Mouse (Mus musculus) midbrain, embryonic 11.5 days (tissue): ENCODE data around the gene Rnf17. TPM values are rescaled to one million over a fixed set of nuclear protein-coding genes. Genes with fewer than 3 reads are reported as not detected.
A peak's percentile ranks its signal among the peaks of the same experiment; 100 is the strongest.

Experiments used
- ATAC-seq: fragments of 200-750 bp; cut with Nextera tagmentation; 2 replicates; pipeline ENCODE4 v1.8.0; 2017; ENCODE audit warnings: moderate TSS enrichment, moderate library complexity; ENCODE audit not compliant: low FRiP score
- DNase-seq: peaks from one replicate; pipeline ENCODE4 v3.0.0; 2015; ENCODE audit warnings: low spot score; ENCODE audit errors: missing footprints
- H3K27ac ChIP-seq: fragments of 300-500 bp; sonication (generic); 2 replicates; pipeline ENCODE4 v1.5.1; 2014; ENCODE audit warnings: low read depth, low read length
- H3K27me3 ChIP-seq: fragments of 300-500 bp; sonication (generic); 2 replicates; pipeline ENCODE4 v1.6.1; 2014; ENCODE audit warnings: mild to moderate bottlenecking, low read length, moderate library complexity, mixed read lengths; ENCODE audit not compliant: control insufficient read depth, insufficient read depth
- H3K36me3 ChIP-seq: fragments of 300-500 bp; sonication (generic); 2 replicates; pipeline ENCODE4 v1.6.1; 2014; ENCODE audit warnings: mild to moderate bottlenecking, low read length, moderate library complexity, mixed read lengths; ENCODE audit not compliant: control insufficient read depth, insufficient read depth
- H3K4me1 ChIP-seq: fragments of 300-500 bp; sonication (generic); 2 replicates; pipeline ENCODE4 v1.6.1; 2014; ENCODE audit warnings: low read length; ENCODE audit not compliant: control insufficient read depth, insufficient read depth
- H3K4me2 ChIP-seq: fragments of 300-500 bp; sonication (generic); 2 replicates; pipeline ENCODE4 v1.6.1; 2014; ENCODE audit warnings: mild to moderate bottlenecking, moderate library complexity
- H3K4me3 ChIP-seq: fragments of 300-500 bp; sonication (generic); 2 replicates; pipeline ENCODE4 v1.5.1; 2014; ENCODE audit warnings: low read depth, low read length
- H3K9ac ChIP-seq: fragments of 300-500 bp; sonication (generic); 2 replicates; pipeline ENCODE4 v1.6.1; 2014; ENCODE audit warnings: low read length
- H3K9me3 ChIP-seq: fragments of 300-500 bp; sonication (generic); 2 replicates; pipeline ENCODE4 v1.6.1; 2016; ENCODE audit warnings: low read length; ENCODE audit not compliant: control insufficient read depth
- WGBS: fragments of 180-500 bp; shearing (Covaris S2); extraction: QIAGEN DNeasy Blood & Tissue Kit; methylation state at CpG from one replicate; pipeline ENCODE4 v1.1.7; 2014; 5-methylcytosine and 5-hydroxymethylcytosine counted together
- polyA plus RNA-seq: library from polyadenylated mRNA; unstranded; fragments of >200 nt; fragmentation: Nextera tagmentation; extraction: Ambion mirVana; gene quantifications from 2 replicates; pipeline ENCODE4 v1.2.1, GENCODE M21; 2014

The Rnf17 gene
- 1.3 and 2.1 TPM in 2 replicates for polyA plus RNA-seq

GRCm38 (mm10) chr14:56402311-56403071 lies at the start of gene Rnf17:
Gene Rnf17, plus strand, starts transcription at chr14:56402581.
- no peaks in the 10 kb centered on the region for H3K9me3 ChIP-seq
- H3K9ac ChIP-seq: no peak within 1 kb of the TSS
- H3K27me3 ChIP-seq: no peaks in the 10 kb centered on the region
- no peaks in the 10 kb centered on the region for H3K4me1 ChIP-seq
- WGBS: 73% methylated on average over 34 of the region's 34 CpGs
- no peak within 1 kb of the TSS for H3K27ac ChIP-seq
- peak within 1 kb of the TSS; percentile 20; the same call in 1 of the 2 replicates for H3K4me2 ChIP-seq
- ATAC-seq (no peak), DNase-seq (peak; percentile 76)
- no peak within 1 kb of the TSS for H3K4me3 ChIP-seq
- H3K36me3 ChIP-seq: no peaks in the 10 kb centered on the region

DNA sequence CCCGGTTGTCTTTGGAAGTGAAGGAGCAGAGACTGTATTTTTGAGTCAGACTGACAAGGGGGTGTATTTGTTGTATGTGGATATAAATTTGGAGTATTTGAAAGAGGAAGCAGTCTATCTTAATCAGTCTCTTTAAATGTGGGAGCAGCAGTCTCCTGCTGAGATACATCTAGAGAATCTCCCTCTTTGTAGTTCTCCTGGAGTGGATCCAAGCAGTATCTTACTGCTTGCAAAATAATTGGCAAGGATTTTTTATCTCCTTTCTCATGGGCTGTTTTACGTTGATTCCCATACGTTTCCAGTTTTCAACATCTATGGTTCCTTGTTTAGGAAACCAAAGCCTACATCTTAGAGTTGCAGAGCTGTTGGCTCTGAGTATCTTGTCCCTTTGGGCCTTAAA lies 47.6 kb upstream of the Rnf17 start:
- no peak overlapping the region for H3K9ac ChIP-seq
- H3K9me3 ChIP-seq: no peaks in the 10 kb centered on the region
- no peak for ATAC-seq
- no peaks in the 10 kb centered on the region for H3K36me3 ChIP-seq
- H3K27ac ChIP-seq: no peak overlapping the region
- H3K4me1 ChIP-seq: no peaks in the 10 kb centered on the region
- H3K4me2 ChIP-seq: no peak overlapping the region
- DNase-seq: no peak
- WGBS: 90% methylated on average over 3 of the region's 3 CpGs
- H3K27me3 ChIP-seq: no peaks in the 10 kb centered on the region
- H3K4me3 ChIP-seq: no peak overlapping the region

- H3K36me3 ChIP-seq: no peaks in the 10 kb centered on the region
- ATAC-seq: no peak
- 86% methylated on average over 8 of the region's 8 CpGs for WGBS
- H3K4me1 ChIP-seq: no peaks in the 10 kb centered on the region
- DNase-seq: no peak
- no peak overlapping the region for H3K4me3 ChIP-seq
- H3K9ac ChIP-seq: no peak overlapping the region
- no peaks in the 10 kb centered on the region for H3K9me3 ChIP-seq
- no peaks in the 10 kb centered on the region for H3K27me3 ChIP-seq
- H3K27ac ChIP-seq: no peak overlapping the region
- H3K4me2 ChIP-seq: no peak overlapping the region
Measured at GRCm38 (mm10) chr14:56355396-56355795, 47.0 kb upstream of the Rnf17 start.

DNA sequence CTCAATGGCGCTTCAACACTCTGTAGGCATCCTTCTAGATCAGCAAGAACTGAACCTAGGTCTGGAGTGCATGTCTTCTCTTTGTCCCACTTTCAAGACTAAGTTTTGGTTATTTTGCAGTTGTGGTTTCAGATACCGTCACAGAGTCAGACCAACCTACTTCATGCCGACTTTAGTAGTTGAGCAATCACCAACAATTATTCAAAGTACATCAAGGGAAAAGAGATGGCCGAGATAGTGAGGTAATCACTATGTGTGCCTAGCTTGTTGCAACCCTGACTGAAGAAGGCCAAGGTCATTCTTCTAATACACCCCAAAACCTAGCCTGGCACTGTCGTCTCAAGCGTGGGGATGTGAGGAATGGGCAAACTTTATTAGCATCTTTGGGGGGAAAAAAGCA lies 46.2 kb upstream of the Rnf17 start:
- Histone ChIP-seq H3K36me3 (no peaks in the 10 kb centered on the region), H3K27ac (no peak overlapping the region), H3K4me3 (no peak overlapping the region), H3K27me3 (no peaks in the 10 kb centered on the region), H3K9ac (no peak overlapping the region), H3K9me3 (no peaks in the 10 kb centered on the region), H3K4me1 (no peaks in the 10 kb centered on the region), H3K4me2 (no peak overlapping the region)
- ATAC-seq (no peak), DNase-seq (no peak)
- WGBS: 85% methylated on average over 6 of the region's 6 CpGs

- WGBS: 86% methylated on average over 7 of the region's 7 CpGs
- no peaks in the 10 kb centered on the region for H3K4me1 ChIP-seq
- no peaks in the 10 kb centered on the region for H3K36me3 ChIP-seq
- H3K4me2 ChIP-seq: no peak overlapping the region
- H3K9me3 ChIP-seq: no peaks in the 10 kb centered on the region
- no peak overlapping the region for H3K4me3 ChIP-seq
- no peak overlapping the region for H3K27ac ChIP-seq
- H3K9ac ChIP-seq: no peak overlapping the region
- DNase-seq: no peak
- no peak for ATAC-seq
- peaks cover 5% of the 10 kb centered on the region; the same call in 1 of the 2 replicates for H3K27me3 ChIP-seq
Measured at GRCm38 (mm10) chr14:56358422-56358821, 44.0 kb upstream of the Rnf17 start.

DNA sequence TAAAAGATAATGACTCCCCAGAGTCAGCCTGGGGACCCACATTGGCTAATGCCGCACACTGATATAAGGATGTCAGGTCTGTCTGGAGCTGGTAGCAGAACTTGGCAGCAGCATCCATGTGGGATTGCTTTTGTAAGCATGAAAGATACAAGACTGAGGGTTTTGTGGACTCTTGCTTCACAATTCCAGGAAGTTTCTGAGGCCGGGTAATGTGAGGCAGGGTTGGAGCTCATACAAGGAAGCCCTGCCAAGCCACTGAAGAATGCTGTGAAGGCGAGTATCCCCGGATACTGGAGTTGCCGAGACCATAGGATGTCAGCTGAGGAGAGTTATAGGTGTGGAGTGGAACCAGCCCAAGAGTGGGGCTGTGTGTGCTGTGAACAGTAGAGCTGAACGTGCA lies 43.2 kb upstream of the Rnf17 start:
- ATAC-seq (no peak), DNase-seq (no peak)
- WGBS: 82% methylated on average over 6 of the region's 6 CpGs
- H3K36me3 ChIP-seq: no peaks in the 10 kb centered on the region
- no peak overlapping the region for H3K27ac ChIP-seq
- H3K4me3 ChIP-seq: no peak overlapping the region
- no peaks in the 10 kb centered on the region for H3K9me3 ChIP-seq
- H3K27me3 ChIP-seq: peaks cover 12% of the 10 kb centered on the region
- H3K4me2 ChIP-seq: no peak overlapping the region
- H3K9ac ChIP-seq: no peak overlapping the region
- H3K4me1 ChIP-seq: no peaks in the 10 kb centered on the region

- no peak within 1 kb of the TSS for H3K9ac ChIP-seq
- 0 out of 2 replicates have a peak, but pooled peaks have one; percentile 33 for ATAC-seq
- H3K27me3 ChIP-seq: peaks cover 42% of the 10 kb centered on the region
Measured at GRCm38 (mm10) chr14:56364711-56365237, 37.6 kb upstream of the Rnf17 start, which contains the start of gene Atp12a. Gene Atp12a, plus strand, starts transcription at chr14:56365068.

DNA sequence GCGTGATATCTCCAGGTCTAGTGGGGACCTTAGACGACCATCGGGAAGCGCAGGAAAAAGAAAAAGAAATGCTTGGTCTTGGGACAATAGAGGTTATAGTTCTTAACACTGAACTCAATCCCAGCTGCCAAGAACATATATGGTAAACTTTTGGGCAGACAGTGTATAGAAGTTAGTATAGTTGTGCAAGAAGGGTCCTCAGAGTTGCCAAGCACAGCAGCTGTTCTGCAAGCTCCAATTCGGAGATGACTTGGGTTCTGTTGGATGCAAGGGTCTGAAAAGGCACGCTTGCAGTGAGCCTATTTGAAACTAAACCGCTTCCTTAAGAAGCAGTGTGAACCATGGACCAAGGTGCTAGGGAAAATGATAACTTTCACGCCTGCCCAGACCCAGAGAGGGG lies 37.1 kb upstream of the Rnf17 start:
- Histone ChIP-seq H3K36me3 (no peaks in the 10 kb centered on the region), H3K9me3 (no peaks in the 10 kb centered on the region), H3K9ac (no peak overlapping the region), H3K4me2 (peak overlapping the region; percentile 53), H3K27ac (no peak overlapping the region), H3K27me3 (peaks cover 42% of the 10 kb centered on the region), H3K4me3 (peak overlapping the region; percentile 21), H3K4me1 (peaks cover 3% of the 10 kb centered on the region; the same call in 1 of the 2 replicates)
- WGBS: 30% methylated on average over 8 of the region's 8 CpGs
- ATAC-seq (no peak), DNase-seq (no peak)

More at GRCm38 (mm10) chr14:56364711-56365237, 37.6 kb upstream of the Rnf17 start, which contains the start of gene Atp12a:
- Histone ChIP-seq H3K4me1 (peaks cover 3% of the 10 kb centered on the region; the same call in 1 of the 2 replicates), H3K36me3 (no peaks in the 10 kb centered on the region), H3K9me3 (no peaks in the 10 kb centered on the region), H3K27ac (no peak within 1 kb of the TSS), H3K4me3 (peak within 1 kb of the TSS; percentile 21), H3K4me2 (peak within 1 kb of the TSS; percentile 53)
- 2% methylated on average over 48 of the region's 48 CpGs for WGBS
- peak; percentile 85 for DNase-seq

DNA sequence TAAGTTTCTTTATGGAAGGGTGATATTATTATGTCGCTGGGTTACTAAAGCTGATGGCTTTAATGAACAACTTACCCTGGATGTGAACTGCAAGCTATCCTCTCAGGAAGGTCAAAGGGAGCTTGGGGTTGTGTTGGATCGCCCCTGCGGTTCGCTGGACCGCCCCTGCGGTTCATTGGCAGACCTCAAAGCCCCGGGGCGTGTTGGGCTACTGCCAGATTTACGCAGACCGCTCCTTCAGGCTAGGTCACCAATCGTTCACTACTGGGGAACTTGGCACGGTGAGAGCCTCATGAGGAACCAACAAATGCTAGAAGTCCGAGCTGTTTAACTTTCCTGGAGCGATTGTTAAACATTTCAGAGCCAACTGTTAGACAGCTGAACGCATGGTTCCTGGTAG lies 35.7 kb upstream of the Rnf17 start:
- DNase-seq: no peak
- WGBS: 35% methylated on average over 15 of the region's 15 CpGs
- Histone ChIP-seq H3K4me3 (no peak overlapping the region), H3K27me3 (peaks cover 42% of the 10 kb centered on the region), H3K36me3 (no peaks in the 10 kb centered on the region), H3K27ac (no peak overlapping the region), H3K9me3 (no peaks in the 10 kb centered on the region), H3K4me2 (no peak overlapping the region), H3K4me1 (peaks cover 3% of the 10 kb centered on the region; the same call in 1 of the 2 replicates), H3K9ac (no peak overlapping the region)
- no peak for ATAC-seq
